7 mouse cellular contexts compared by ENCODE assay signal in genomic region chr1:23286741-23287140, GRCm38 (mm10).
DNase-seq lines count a peak whose midpoint lies in the region; ATAC-seq and TF ChIP-seq lines count a peak whose summit lies in the region.

No protein-coding gene starts in this region.

- no peaks in the 10 kb centered on the region for H3K9me3 ChIP-seq in lung, embryonic 14.5 days (ENCODE audit: low read depth, low read length)

- peak; percentile 77; the same call in 1 of the 2 replicates for ATAC-seq in lung, embryonic 14.5 days (ENCODE audit: insufficient read depth)

- DNase-seq in 3T3-L1 (ENCODE audit: low read depth, low spot score), result peak; percentile 75
- peak; percentile 6 for DNase-seq in A20 (ENCODE audit: low read depth, low spot score)
- DNase-seq in cerebellum, adult 18-20 months, result peak; percentile 40 to 46
- peak; percentile 21 to 72 for DNase-seq in frontal cortex, postnatal 36 days (ENCODE audit: low spot score in 2 of 2)
- peak; percentile 71 for DNase-seq in kidney, postnatal 10 days
- peak; percentile 86 for DNase-seq in lung, embryonic 14.5 days
- peak; percentile 48 for DNase-seq in right cerebral cortex, postnatal 14 days

- WGBS in lung, embryonic 14.5 days, result 23% methylated on average over 4 of the region's 4 CpGs

- 0 out of 2 replicates have a peak, but pooled peaks cover 6% of the 10 kb centered on the region for H3K36me3 ChIP-seq in lung, embryonic 14.5 days (ENCODE audit: insufficient read depth)

- TF ChIP-seq CTCF in lung, embryonic 14.5 days (IDR thresholded peaks at IDR 0.05; ENCODE audit: low read depth), result peak; percentile 74

- no peaks in the 10 kb centered on the region for H3K4me1 ChIP-seq in lung, embryonic 14.5 days (ENCODE audit: insufficient read depth)

- no peak overlapping the region for H3K4me3 ChIP-seq in lung, embryonic 14.5 days (ENCODE audit: low read depth, low read length)

- no peak overlapping the region for H3K27ac ChIP-seq in lung, embryonic 14.5 days (ENCODE audit: low read depth)

- no peak overlapping the region for H3K9ac ChIP-seq in lung, embryonic 14.5 days

- no peak overlapping the region for H3K4me2 ChIP-seq in lung, embryonic 14.5 days

- no peaks in the 10 kb centered on the region for H3K27me3 ChIP-seq in lung, embryonic 14.5 days (ENCODE audit: insufficient read depth, low read length)

Comparison
In these comparisons a context has a peak if more than half of its experiments do, and no peak if none do; other contexts are left out.
1. DNase-seq: peak in every context shown above with its lines; median percentile 86 in lung, embryonic 14.5 days; 75 in 3T3-L1; 71 in kidney, postnatal 10 days; 48 in right cerebral cortex, postnatal 14 days; 46 in frontal cortex, postnatal 36 days; 43 in cerebellum, adult 18-20 months; 6 in A20.